ENCODE assay signal across 16 mouse cellular contexts in the genomic region with DNA sequence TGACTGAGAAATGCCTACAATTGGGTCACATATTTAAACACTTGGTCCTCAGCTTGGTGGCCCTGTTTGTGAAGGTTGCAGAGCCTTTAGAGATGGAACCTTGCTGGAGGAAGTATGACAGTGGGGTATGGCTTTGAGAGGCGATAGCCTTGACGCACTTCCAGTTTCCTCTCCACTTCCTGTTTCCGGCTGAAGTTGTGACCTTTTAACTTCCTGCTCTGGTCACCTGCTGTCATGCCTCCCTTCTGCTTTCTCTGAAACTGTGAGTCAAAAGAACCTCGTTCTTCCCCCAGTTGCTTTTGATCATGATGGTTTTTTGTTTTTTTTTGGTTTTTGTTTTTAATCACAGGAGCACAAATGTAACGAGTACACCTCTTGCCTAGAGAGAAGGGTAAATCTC.
"Had no signal": no experiment of that assay in that cellular context is flagged by ENCODE, and none has a peak within 500 bp of the region (broad histone marks: within the 10 kb centered on the region; RNA-seq: fewer than 3 reads in every experiment).

No protein-coding gene starts in this region.

- H3K9ac ChIP-seq: limb, embryonic 13.5 days; liver, embryonic 14.5 days had no signal

- H3K9me3 ChIP-seq: limb, embryonic 13.5 days; megakaryocyte, embryonic 14.5 days had no signal

- H3K4me1 ChIP-seq: limb, embryonic 13.5 days; megakaryocyte, embryonic 14.5 days had no signal

- ATAC-seq: midbrain, embryonic 16.5 days had no signal

- H3K4me2 ChIP-seq: limb, embryonic 13.5 days; midbrain, embryonic 11.5 days had no signal

- H3K36me3 ChIP-seq: limb, embryonic 13.5 days had no signal

- H3K4me3 ChIP-seq: layer of hippocampus, adult 2 months; limb, embryonic 13.5 days; megakaryocyte, embryonic 14.5 days had no signal

- H3K27me3 ChIP-seq: limb, embryonic 13.5 days; megakaryocyte, embryonic 14.5 days had no signal

- H3K27ac ChIP-seq: kidney, postnatal 0 days; layer of hippocampus, adult 2 months; limb, embryonic 13.5 days; liver, embryonic 14.5 days had no signal

- DNase-seq: kidney, adult 9 months; kidney, postnatal 4 days; left cerebral cortex, postnatal 4 days; lung, adult 18-20 months; lung, postnatal 4 days; right cerebral cortex, adult 18-20 months; right cerebral cortex, postnatal 25 days; thymus, adult 18-20 months; thymus, postnatal 14 days had no signal
